Mouse (Mus musculus): ENCODE measurements around the gene Ccr10. TPM values are rescaled to one million over a fixed set of nuclear protein-coding genes. Genes with fewer than 3 reads are reported as not detected.
"Not testable (repeated sequence)": the region's sequence is repeated elsewhere in the genome, so short reads cannot be mapped to it uniquely, and the experiment has no call there.

Gene Ccr10
- polyA plus RNA-seq, 1 experiment from 2014 or later, result 0.60 TPM

DNA sequence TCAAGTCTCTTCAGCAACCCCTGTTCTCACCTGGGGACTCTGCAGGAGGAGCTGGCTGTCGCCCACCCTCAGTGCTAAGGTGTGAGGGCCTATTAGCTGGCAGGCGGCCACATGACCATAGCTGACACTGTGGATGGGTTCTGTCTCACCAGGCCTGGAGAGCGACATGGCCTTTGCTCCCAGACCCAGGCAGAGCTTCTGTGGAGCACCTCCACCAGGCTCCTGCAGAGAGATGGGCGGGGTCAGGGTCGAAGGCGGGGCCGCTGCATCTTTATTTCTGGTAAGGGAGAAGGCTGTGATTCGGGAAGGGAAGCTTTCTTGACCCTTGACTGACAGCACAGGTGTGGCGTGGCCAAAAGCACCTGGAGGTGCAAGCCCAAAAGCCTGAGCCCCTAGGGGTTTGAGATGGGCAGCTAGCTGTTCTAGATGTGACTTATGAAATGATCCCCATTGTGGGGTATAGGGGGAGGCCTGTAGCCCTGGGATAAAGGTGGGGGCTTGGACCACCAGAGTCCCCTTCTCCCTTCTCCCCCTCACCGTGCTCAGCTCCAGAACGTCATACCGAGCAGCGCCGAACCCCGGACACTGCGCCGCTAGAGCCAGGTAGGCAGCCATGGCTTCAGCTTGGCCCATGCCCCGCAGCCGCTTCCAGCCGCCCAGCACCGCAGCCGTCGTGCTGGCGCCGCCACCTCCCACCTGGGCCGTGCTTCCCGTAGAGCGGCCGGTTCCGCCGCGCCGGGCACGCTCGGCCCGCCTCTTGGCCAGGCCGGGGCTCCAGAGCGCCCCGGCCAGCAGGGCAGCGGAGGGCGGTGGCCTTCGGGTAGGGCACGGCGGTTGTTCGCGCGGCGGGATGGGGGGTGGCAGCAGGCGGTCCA, 11.5 kb downstream of the Ccr10 start:
- no peak for ATAC-seq (replicated peaks; ENCODE audit: extremely low read depth, insufficient read depth, low FRiP score)
- Histone ChIP-seq H3K36me3 (ENCODE audit: control insufficient read depth, insufficient read depth) (peaks cover 60% of the 10 kb centered on the region), H3K9me3 (replicated peaks; ENCODE audit: control insufficient read depth, low read length) (no peaks in the 10 kb centered on the region), H3K4me1 (ENCODE audit: control insufficient read depth, insufficient read depth, low read length) (peaks cover 8% of the 10 kb centered on the region; the same call in 1 of the 2 replicates), H3K4me3 (ENCODE audit: low read length) (peak overlapping the region; percentile 30), H3K9ac (ENCODE audit: low read length) (0 out of 2 replicates have a peak overlapping the region, but pooled peaks have one; percentile 26), H3K27ac (ENCODE audit: low read length) (no peak overlapping the region), H3K27me3 (ENCODE audit: control insufficient read depth, insufficient read depth, low read length) (peaks cover 23% of the 10 kb centered on the region), H3K4me2 (ENCODE audit: low read depth, low read length) (peak overlapping the region; percentile 50)
- 39% methylated on average over 48 of the region's 49 CpGs for WGBS

DNA sequence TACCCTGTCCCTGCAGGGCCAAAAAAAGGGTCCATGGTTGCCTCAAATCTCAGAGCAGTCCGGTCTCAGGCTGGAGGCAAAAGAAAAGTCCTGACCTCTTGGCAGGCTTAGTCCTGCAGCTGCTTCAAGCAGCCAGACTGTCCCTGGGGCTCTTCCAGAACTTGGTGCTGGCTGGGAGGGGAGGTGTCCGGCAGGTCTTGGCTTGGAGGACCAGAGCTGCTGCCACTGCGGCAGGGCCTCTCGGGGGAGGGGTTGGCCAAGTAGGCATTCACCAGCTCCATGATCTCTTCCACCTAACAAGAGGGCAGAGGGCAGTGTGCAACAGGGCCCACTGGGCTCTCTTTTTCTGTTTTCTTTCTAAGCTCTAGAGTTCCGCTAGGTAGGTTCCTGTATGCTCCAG, 12.5 kb downstream of the Ccr10 start:
- no peak overlapping the region for H3K4me3 ChIP-seq (ENCODE audit: low read length)
- H3K27me3 ChIP-seq (ENCODE audit: control insufficient read depth, insufficient read depth, low read length), result peaks cover 20% of the 10 kb centered on the region
- no peaks in the 10 kb centered on the region for H3K9me3 ChIP-seq (replicated peaks; ENCODE audit: control insufficient read depth, low read length)
- 60% methylated on average over 5 of the region's 5 CpGs for WGBS
- peaks cover 54% of the 10 kb centered on the region for H3K36me3 ChIP-seq (ENCODE audit: control insufficient read depth, insufficient read depth)
- H3K27ac ChIP-seq (ENCODE audit: low read length), result no peak overlapping the region
- peaks cover 2% of the 10 kb centered on the region; the same call in 1 of the 2 replicates for H3K4me1 ChIP-seq (ENCODE audit: control insufficient read depth, insufficient read depth, low read length)
- H3K4me2 ChIP-seq (ENCODE audit: low read depth, low read length), result no peak overlapping the region
- no peak overlapping the region for H3K9ac ChIP-seq (ENCODE audit: low read length)
- ATAC-seq (replicated peaks; ENCODE audit: extremely low read depth, insufficient read depth, low FRiP score), result no peak

DNA sequence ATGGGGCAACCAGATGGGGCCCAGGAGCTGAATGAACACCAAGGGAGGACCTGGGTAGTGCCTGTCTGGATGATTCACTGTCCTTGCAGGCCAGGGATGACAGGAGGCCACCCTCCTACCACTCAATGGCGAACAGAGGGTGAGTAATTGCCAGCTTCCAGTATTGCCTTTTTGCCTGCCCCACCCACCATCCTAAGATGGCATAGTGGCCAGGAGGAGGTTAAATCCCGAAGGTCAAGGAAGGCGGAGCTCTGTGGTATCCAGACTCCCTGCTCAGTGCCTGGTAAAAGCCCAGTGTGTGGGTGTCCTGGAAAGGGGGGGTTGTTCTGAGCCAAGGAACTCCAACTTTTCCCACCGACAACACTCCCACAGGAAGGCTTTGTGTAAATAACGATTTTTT, 12.9 kb downstream of the Ccr10 start:
- Histone ChIP-seq H3K4me2 (ENCODE audit: low read depth, low read length) (no peak overlapping the region), H3K27ac (ENCODE audit: low read length) (no peak overlapping the region), H3K36me3 (ENCODE audit: control insufficient read depth, insufficient read depth) (peaks cover 49% of the 10 kb centered on the region), H3K4me1 (ENCODE audit: control insufficient read depth, insufficient read depth, low read length) (peaks cover 2% of the 10 kb centered on the region; the same call in 1 of the 2 replicates), H3K9ac (ENCODE audit: low read length) (no peak overlapping the region), H3K9me3 (replicated peaks; ENCODE audit: control insufficient read depth, low read length) (no peaks in the 10 kb centered on the region), H3K4me3 (ENCODE audit: low read length) (no peak overlapping the region), H3K27me3 (ENCODE audit: control insufficient read depth, insufficient read depth, low read length) (peaks cover 18% of the 10 kb centered on the region)
- ATAC-seq (replicated peaks; ENCODE audit: extremely low read depth, insufficient read depth, low FRiP score), result no peak
- WGBS, result 63% methylated on average over 5 of the region's 5 CpGs

DNA sequence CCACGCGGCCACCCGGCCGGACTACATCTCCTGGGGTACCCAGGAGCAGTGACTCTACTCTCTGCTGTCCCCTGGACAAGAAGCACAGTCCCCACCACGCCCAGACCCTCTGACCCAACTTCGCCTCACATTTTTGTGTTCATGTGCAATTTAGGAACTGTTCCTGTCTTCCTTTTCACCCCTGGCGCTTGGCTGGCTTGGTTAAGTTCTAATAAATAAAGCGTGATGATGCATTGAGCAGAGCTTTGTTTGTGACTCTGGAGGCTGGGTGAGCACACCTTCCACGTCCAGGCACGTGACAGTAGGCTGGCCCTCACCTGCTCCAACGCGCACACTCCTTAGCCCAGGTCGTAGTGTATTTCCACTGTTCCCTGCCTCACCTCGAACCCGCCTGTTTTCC, 13.7 kb downstream of the Ccr10 start:
- H3K4me1 ChIP-seq (ENCODE audit: control insufficient read depth, insufficient read depth, low read length), result peaks cover 2% of the 10 kb centered on the region; the same call in 1 of the 2 replicates
- H3K36me3 ChIP-seq (ENCODE audit: control insufficient read depth, insufficient read depth), result peaks cover 42% of the 10 kb centered on the region
- peaks cover 13% of the 10 kb centered on the region for H3K27me3 ChIP-seq (ENCODE audit: control insufficient read depth, insufficient read depth, low read length)
- no peak overlapping the region for H3K9ac ChIP-seq (ENCODE audit: low read length)
- no peak overlapping the region for H3K4me2 ChIP-seq (ENCODE audit: low read depth, low read length)
- no peak for ATAC-seq (replicated peaks; ENCODE audit: extremely low read depth, insufficient read depth, low FRiP score)
- no peak overlapping the region for H3K4me3 ChIP-seq (ENCODE audit: low read length)
- 87% methylated on average over 15 of the region's 15 CpGs for WGBS
- H3K9me3 ChIP-seq (replicated peaks; ENCODE audit: control insufficient read depth, low read length), result no peaks in the 10 kb centered on the region
- H3K27ac ChIP-seq (ENCODE audit: low read length), result no peak overlapping the region

DNA sequence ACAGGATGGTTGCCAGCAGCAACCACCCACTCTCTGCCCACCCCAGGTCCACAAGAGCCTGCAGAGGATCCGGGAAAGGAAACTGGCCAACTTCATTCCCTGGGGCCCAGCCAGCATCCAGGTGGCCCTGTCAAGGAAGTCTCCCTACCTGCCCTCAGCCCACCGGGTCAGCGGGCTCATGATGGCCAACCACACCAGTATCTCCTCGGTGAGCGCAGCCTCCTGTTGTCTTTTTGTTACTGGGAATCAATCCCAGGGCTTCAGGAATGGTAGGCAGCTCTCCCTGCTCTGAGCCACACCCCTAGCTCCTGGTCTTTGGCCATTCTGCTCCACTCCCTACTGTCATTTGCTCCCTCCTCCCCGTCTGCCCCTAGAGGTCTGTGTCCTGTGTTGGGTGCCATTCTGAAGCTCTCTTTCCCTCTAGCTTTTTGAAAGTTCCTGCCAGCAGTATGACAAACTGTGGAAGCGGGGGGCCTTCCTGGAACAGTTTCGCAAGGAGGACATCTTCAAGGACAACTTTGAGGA, 14.2 kb downstream of the Ccr10 start:
- peaks cover 37% of the 10 kb centered on the region for H3K36me3 ChIP-seq (ENCODE audit: control insufficient read depth, insufficient read depth)
- H3K9me3 ChIP-seq (replicated peaks; ENCODE audit: control insufficient read depth, low read length); H3K4me3 ChIP-seq (ENCODE audit: low read length); H3K27ac ChIP-seq (ENCODE audit: low read length); H3K4me1 ChIP-seq (ENCODE audit: control insufficient read depth, insufficient read depth, low read length); H3K27me3 ChIP-seq (ENCODE audit: control insufficient read depth, insufficient read depth, low read length); H3K4me2 ChIP-seq (ENCODE audit: low read depth, low read length); ATAC-seq (replicated peaks; ENCODE audit: extremely low read depth, insufficient read depth, low FRiP score); H3K9ac ChIP-seq (ENCODE audit: low read length): not testable (repeated sequence)
- WGBS, result 74% methylated on average over 6 of the region's 8 CpGs

DNA sequence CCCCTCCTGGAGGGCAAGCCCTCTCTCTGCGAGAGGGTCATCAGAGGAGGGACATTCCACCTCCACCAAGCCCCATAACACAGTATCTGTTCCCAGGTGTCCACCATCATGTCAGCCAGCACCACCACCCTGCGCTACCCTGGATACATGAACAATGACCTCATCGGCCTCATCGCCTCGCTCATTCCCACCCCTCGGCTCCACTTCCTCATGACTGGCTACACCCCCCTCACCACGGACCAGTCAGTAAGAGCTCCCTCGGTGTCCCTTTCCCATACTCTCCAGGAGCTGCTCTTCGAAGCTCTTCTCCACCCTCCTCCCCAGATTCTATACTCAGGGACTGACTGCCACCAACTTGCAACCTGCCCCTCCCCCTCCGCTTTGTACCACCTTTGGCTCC, 15.1 kb downstream of the Ccr10 start:
- peaks cover 31% of the 10 kb centered on the region for H3K36me3 ChIP-seq (ENCODE audit: control insufficient read depth, insufficient read depth)
- H3K4me1 ChIP-seq (ENCODE audit: control insufficient read depth, insufficient read depth, low read length); ATAC-seq (replicated peaks; ENCODE audit: extremely low read depth, insufficient read depth, low FRiP score); H3K27ac ChIP-seq (ENCODE audit: low read length); H3K9ac ChIP-seq (ENCODE audit: low read length); H3K4me3 ChIP-seq (ENCODE audit: low read length); H3K4me2 ChIP-seq (ENCODE audit: low read depth, low read length); H3K9me3 ChIP-seq (replicated peaks; ENCODE audit: control insufficient read depth, low read length); H3K27me3 ChIP-seq (ENCODE audit: control insufficient read depth, insufficient read depth, low read length): not testable (repeated sequence)
- 66% methylated on average over 8 of the region's 10 CpGs for WGBS

DNA sequence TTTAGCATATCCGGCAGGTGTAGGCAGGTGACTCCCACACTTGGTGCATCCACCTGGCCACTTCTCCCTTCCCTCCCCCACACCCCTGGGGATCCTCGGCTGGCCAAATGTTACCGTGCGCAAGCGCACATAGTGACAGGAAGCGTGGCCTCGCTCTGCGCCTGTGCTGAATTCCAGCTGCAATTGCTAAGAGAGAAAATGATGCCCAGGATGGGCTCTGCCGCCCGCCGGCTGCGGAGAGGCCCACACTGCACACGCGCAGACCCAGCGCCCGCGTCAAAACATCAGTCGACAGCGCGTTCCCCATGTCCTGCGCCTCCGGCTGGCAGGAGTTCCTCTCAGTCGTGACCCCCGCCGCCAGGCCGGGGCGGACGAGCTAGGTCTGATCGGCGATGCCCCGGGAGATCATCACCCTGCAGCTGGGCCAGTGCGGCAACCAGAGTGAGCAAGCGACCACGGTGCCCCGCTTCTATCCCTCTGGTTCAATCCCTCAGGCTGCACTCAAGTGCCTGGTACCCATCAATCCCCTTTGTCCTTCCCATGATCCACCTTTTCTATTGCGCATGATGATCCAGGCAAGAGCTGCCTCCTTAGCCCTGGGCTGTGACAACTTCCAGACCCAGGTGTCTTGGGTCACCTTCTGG, 19.4 kb downstream of the Ccr10 start, which contains the start of gene Tubg2:
Gene Tubg2, plus strand, starts transcription at position 180 of the 644 bp plus-strand sequence.
- H3K27me3 ChIP-seq (ENCODE audit: control insufficient read depth, insufficient read depth, low read length), result no peaks in the 10 kb centered on the region
- peak within 1 kb of the TSS; percentile 76 for H3K9ac ChIP-seq (ENCODE audit: low read length)
- 3% methylated on average over 36 of the region's 36 CpGs for WGBS
- peak; percentile 74 for ATAC-seq (replicated peaks; ENCODE audit: extremely low read depth, insufficient read depth, low FRiP score)
- no peaks in the 10 kb centered on the region for H3K36me3 ChIP-seq (ENCODE audit: control insufficient read depth, insufficient read depth)
- H3K27ac ChIP-seq (ENCODE audit: low read length), result peak within 1 kb of the TSS; percentile 39; the same call in 1 of the 2 replicates
- H3K4me3 ChIP-seq (ENCODE audit: low read length), result peak within 1 kb of the TSS; percentile 57
- peak within 1 kb of the TSS; percentile 93 for H3K4me2 ChIP-seq (ENCODE audit: low read depth, low read length)
- H3K9me3 ChIP-seq (replicated peaks; ENCODE audit: control insufficient read depth, low read length), result no peaks in the 10 kb centered on the region
- peaks cover 6% of the 10 kb centered on the region; the same call in 1 of the 2 replicates for H3K4me1 ChIP-seq (ENCODE audit: control insufficient read depth, insufficient read depth, low read length)

DNA sequence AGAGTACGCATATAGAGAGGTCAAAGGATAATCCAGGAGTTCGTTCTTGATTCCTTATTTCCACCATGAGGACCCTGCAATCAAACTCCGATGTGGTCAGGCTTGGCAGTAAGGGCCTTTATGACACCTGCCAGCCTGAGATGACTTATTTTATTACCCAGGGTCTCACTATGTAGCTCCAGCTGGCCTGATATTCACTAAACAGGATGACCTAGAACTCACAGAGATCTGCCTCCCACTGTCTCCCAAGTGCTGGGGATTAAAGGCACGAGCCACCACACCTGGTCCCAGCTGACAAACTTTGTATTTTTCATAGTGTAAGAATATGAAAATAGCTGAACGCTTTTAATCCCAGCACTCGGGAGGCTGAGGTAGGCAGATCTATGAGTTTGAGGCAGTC, 20.1 kb downstream of the Ccr10 start:
- H3K36me3 ChIP-seq (ENCODE audit: control insufficient read depth, insufficient read depth), result no peaks in the 10 kb centered on the region
- H3K4me2 ChIP-seq (ENCODE audit: low read depth, low read length), result peak overlapping the region; percentile 93; the same call in 1 of the 2 replicates
- no peak overlapping the region for H3K27ac ChIP-seq (ENCODE audit: low read length)
- H3K9me3 ChIP-seq (replicated peaks; ENCODE audit: control insufficient read depth, low read length), result no peaks in the 10 kb centered on the region
- peaks cover 6% of the 10 kb centered on the region; the same call in 1 of the 2 replicates for H3K4me1 ChIP-seq (ENCODE audit: control insufficient read depth, insufficient read depth, low read length)
- ATAC-seq (replicated peaks; ENCODE audit: extremely low read depth, insufficient read depth, low FRiP score), result no peak
- no peak overlapping the region; the same call in 1 of the 2 replicates for H3K9ac ChIP-seq (ENCODE audit: low read length)
- no peaks in the 10 kb centered on the region for H3K27me3 ChIP-seq (ENCODE audit: control insufficient read depth, insufficient read depth, low read length)
- no peak overlapping the region for H3K4me3 ChIP-seq (ENCODE audit: low read length)
- 70% methylated on average over 6 of the region's 6 CpGs for WGBS

DNA sequence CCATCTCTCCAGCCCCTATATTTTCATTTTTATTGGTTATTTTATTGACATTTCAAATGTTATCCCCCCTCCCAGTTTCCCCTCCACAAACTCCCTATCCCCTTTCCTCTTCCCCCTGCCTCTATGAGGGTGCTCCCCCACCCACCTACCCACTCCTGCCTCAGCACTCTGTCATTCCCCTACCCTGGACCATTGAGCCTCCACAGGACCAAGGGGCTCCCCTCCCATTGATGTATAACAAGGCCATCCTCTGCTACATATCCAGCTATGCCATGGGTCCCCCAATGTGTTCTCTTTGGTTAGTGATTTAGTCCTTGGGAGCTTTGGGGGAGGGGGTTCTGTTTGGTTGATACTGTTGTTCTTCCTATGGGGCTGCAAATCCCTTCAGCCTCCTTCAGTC, 20.6 kb downstream of the Ccr10 start:
- no peak for ATAC-seq (replicated peaks; ENCODE audit: extremely low read depth, insufficient read depth, low FRiP score)

More for the DNA sequence above, 20.6 kb downstream of the Ccr10 start:
- Histone ChIP-seq H3K9me3 (replicated peaks; ENCODE audit: control insufficient read depth, low read length) (no peaks in the 10 kb centered on the region), H3K4me1 (ENCODE audit: control insufficient read depth, insufficient read depth, low read length) (peaks cover 6% of the 10 kb centered on the region; the same call in 1 of the 2 replicates), H3K9ac (ENCODE audit: low read length) (no peak overlapping the region), H3K27me3 (ENCODE audit: control insufficient read depth, insufficient read depth, low read length) (no peaks in the 10 kb centered on the region), H3K36me3 (ENCODE audit: control insufficient read depth, insufficient read depth) (no peaks in the 10 kb centered on the region), H3K4me2 (ENCODE audit: low read depth, low read length) (no peak overlapping the region), H3K4me3 (ENCODE audit: low read length) (no peak overlapping the region), H3K27ac (ENCODE audit: low read length) (no peak overlapping the region)
